Mouse (Mus musculus): ENCODE measurements at regions not wholly inside any gene's neighbourhood (a gene's known extent, or its start where the extent isn't known, plus 50 kb on each side); places are given as distances from the start of the nearest gene placed in this dataset.
"Not testable (repeated sequence)": the region's sequence is repeated elsewhere in the genome, so short reads cannot be mapped to it uniquely, and the experiment has no call there.

DNA sequence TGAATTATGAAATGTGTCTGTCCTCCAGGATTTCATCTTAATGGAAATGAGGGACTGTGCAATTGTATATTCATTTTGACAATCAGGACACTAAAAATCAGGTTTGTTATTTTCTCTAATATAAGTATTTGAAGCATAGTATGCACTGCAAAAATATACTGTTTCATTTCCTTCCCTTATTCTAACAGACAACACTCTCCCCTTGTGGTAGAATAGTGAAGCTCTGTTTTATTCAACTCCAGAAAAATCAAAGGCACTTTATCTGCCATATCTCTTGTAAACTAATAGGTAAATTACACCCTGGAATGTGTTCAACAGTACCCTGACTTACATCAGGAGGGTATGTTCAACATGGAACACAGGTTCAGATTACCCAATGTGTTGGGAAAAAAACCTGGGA is 137.7 kb upstream of the Zfp960 start:
- in situ Hi-C loops (cut with MboI, MseI), result no loop called here

DNA sequence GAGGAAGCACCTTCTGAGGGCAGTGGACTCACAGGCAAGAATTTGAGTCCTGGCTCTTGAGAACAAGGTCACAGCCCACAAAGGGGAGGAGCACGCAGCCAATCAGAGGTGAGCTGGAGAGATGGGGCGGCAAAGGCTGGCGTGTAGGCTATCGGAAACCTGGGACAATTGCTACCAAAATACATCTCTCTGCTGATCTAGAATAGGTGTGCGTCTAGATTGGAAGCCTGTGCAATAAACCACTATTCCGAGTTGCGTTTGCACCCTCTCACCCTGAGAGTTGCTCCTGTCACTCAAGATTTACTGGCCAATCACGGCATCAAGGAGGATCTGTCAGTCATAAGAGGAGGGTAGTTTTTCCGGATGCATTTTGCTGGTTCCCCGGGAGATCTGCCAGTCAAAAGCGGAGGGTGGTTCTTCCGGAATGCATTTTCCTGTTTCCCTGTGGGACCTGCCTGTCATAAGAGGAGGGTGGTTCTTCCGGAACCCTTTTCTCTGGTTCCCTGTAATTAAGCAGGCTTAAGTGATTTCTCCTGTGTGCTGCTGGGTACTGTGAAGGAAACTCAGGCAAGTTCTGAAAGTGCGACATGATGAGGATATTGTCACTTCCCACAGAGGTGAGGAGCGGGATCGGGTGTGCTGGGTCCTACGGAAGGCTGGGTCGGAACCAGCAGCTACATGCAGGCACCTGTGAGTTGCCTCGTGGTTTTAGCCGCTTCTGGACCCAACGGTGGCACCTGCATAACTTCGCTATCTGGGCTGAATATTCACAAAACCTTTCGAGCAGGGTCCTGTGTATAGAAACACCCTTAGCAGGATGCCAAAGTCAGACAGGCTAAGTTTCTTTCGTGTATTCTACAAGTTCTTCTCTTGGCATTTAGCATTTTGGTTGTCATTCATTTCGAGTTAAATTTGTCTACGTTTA is 112.6 kb upstream of the Zfp960 start:
- in situ Hi-C loops (cut with MboI, MseI), result loop anchor here (5.0 kb wide), 1 partner anchor 286 kb away; no protein-coding TSS in a partner anchor

DNA sequence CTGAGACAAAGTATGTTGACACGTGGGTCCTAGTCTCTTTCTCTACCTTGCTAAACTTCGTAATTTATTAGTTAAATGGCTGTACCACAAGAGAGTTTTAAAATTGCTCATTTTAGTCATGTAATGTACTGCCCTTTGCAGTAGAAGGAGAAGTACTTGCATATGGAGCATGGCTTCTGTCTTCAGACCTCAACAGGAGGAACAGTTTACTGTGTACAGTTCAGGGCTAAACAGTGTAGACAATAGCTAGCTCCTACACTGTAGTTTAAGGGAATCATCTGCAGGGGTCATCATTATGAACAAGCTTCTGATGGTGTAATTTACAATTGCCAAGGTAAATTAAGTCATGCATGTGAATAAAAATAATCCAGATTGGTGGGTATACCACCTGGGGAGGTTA is 111.8 kb upstream of the Zfp960 start:
- in situ Hi-C loops (cut with MboI, MseI), result loop anchor here (5.0 kb wide), 1 partner anchor 285 kb away; no protein-coding TSS in a partner anchor

DNA sequence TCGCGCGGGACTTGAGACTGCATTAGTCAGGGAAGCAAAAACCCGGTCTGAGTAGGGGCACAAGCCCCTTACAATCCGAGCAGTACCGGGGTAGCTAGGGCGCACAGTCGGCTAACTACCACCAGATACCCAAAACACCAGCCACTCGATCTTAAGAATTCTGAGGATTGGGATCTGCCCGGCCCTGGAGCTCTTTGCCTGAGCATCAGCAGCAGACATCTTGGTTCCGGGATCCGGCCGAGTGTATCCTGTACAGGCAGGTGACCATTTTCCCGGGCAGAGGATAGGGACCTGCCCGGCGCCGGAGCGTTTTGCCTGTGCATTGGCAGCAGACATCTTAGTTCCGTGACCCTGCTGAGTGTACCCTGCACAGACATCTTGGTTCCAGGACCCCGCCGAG is 66.7 kb upstream of the Zfp960 start:
- in situ Hi-C loops (cut with MboI, MseI), result not testable (repeated sequence)

DNA sequence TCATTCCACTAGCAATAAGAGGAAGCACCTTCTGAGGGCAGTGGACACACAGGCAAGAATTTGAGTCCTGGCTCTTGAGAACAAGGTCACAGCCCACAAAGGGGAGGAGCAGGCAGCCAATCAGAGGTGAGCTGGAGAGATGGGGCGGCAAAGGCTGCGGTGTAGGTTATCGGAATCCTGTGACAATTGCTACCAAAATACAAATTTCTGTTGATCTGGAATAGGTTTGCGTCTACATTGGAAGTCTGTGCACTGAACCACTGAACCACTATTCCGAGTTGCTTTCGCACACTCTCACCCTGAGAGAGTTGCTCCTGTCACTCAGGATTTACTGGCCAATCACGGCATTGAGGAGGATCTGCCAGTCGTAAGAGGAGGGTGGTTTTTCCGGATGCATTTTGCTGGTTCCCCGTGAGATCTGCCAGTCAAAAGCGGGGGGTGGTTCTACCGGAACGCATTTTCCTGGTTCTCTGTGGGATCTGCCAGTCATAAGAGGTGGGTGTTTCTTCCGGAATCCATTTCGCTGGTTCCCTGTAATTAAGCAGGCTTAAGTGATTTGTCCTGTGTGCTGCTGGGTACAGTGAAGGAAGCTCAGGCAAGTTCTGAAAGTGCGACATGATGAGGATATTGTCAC is 59.2 kb upstream of the Zfp960 start:
- in situ Hi-C loops (cut with MboI, MseI), result loop anchor here (5.0 kb wide), 1 partner anchor 47 kb away; no protein-coding TSS in a partner anchor

DNA sequence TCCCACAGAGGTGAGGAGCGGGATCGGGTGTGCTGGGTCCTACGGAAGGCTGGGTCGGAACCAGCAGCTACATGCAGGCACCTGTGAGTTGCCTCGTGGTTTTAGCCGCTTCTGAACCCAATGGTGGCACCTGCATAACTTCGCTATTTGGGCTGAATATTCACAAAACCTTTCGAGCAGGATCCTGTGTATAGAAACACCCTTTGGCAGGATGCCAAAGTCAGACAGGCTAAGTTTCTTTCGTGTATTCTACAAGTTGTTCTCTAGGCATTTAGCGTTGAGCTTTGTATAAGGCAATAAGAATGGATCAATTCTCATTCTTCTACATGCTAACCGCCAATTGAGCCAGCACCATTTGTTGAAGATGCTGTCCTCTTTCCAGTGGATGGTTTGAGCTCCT is 58.6 kb upstream of the Zfp960 start:
- in situ Hi-C loops (cut with MboI, MseI), result not testable (repeated sequence)

Data from T-helper 1 cell (primary cell).